8 mouse cellular contexts compared by ENCODE assay signal in genomic region chr1:163779336-163780115, GRCm38 (mm10). TPM values are rescaled to one million over a fixed set of nuclear protein-coding genes. Genes with fewer than 3 reads are reported as not detected.
DNase-seq lines count a peak whose midpoint lies in the region; ATAC-seq and TF ChIP-seq lines count a peak whose summit lies in the region.

Gene Kifap3, plus strand, starts transcription at chr1:163779583.

- H3K4me1 ChIP-seq in hindbrain, embryonic 13.5 days (replicated peaks): 0 out of 2 replicates have a peak, but pooled peaks cover 3% of the 10 kb centered on the region

- H3K9ac ChIP-seq in hindbrain, embryonic 13.5 days: peak within 1 kb of the TSS; percentile 92

- POLR2A ChIA-PET in Patski (lab: Charles Lee): no interaction called here

- in situ Hi-C loops in Patski (cut with MboI; ENCODE audit: low pct_unique_long_range_greater_than_20kb): no loop called here

- H3K27me3 ChIP-seq in Patski: no peaks in the 10 kb centered on the region
- H3K27me3 ChIP-seq in hindbrain, embryonic 13.5 days: no peaks in the 10 kb centered on the region

- H3K36me3 ChIP-seq in hindbrain, embryonic 13.5 days: peaks cover 16% of the 10 kb centered on the region

- peak within 1 kb of the TSS; percentile 91 for H3K27ac ChIP-seq in hindbrain, embryonic 13.5 days

- CTCF ChIA-PET in Patski (lab: Charles Lee): interaction anchor here (0.6 to 1.6 kb wide), 5 partner anchors 9 to 81 kb away, joined by 3 to 7 read pairs (median 3); no protein-coding TSS in a partner anchor

- H3K4me2 ChIP-seq in hindbrain, embryonic 13.5 days: peak within 1 kb of the TSS; percentile 63

- H3K9me3 ChIP-seq in hindbrain, embryonic 13.5 days: no peaks in the 10 kb centered on the region; the same call in 1 of the 2 replicates

- peak; percentile 89 for DNase-seq in Patski (ENCODE audit: low read depth, low spot score)
- DNase-seq in cerebellum, postnatal 14 days: peak; percentile 98 to 99
- DNase-seq in frontal cortex, postnatal 14 days (ENCODE audit: low spot score in 2 of 2): peak; percentile 95 to 97
- DNase-seq in layer of hippocampus, postnatal 25 days (ENCODE audit: extremely low spot score in 1 of 2, low spot score in 1 of 2): peak; percentile 90 to 92
- peak; percentile 99 for DNase-seq in lung, postnatal 25 days (ENCODE audit: low spot score)
- DNase-seq in retina, embryonic 14.5 days (ENCODE audit: low spot score): peak; percentile 99
- DNase-seq in thymus, postnatal 4 days: peak; percentile 95

- WGBS in hindbrain, embryonic 13.5 days: under 1% methylated on average over 48 of the region's 48 CpGs

- TF ChIP-seq CTCF in Patski (IDR thresholded peaks at IDR 0.05): peak; percentile 88

- peak; percentile 99 for ATAC-seq in Patski
- peak; percentile 100 for ATAC-seq in hindbrain, embryonic 13.5 days (ENCODE audit: low FRiP score)

- H3K4me3 ChIP-seq in hindbrain, embryonic 13.5 days: peak within 1 kb of the TSS; percentile 87

RNA-seq across cellular contexts. Expression of gene Kifap3, which starts in this region (rescaled TPM):
- polyA plus RNA-seq in Patski (2021): 76.7 TPM
- 110 and 111 TPM in 2 replicates for polyA plus RNA-seq in hindbrain, embryonic 13.5 days (2015; fragmentation: Nextera tagmentation; extraction: Ambion mirVana)
- 100 to 1,000 TPM; 183 to 193 TPM for total RNA-seq in layer of hippocampus, postnatal 25 days (2021)

Comparison
In these comparisons a context has a peak if more than half of its experiments do, and no peak if none do; other contexts are left out.
1. Peak in every context shown above with its lines: DNase-seq, ATAC-seq, H3K4me3 ChIP-seq and H3K27ac ChIP-seq.